Mouse (Mus musculus) 3134 (cell line): ENCODE data around the gene Foxq1.

Experiments
- DNase-seq: peaks from one replicate; pipeline ENCODE4 v3.0.0-alpha.2; 2011; ENCODE audit warnings: low spot score; ENCODE audit not compliant: insufficient read length; ENCODE audit errors: extremely low read depth

Gene Foxq1

DNA sequence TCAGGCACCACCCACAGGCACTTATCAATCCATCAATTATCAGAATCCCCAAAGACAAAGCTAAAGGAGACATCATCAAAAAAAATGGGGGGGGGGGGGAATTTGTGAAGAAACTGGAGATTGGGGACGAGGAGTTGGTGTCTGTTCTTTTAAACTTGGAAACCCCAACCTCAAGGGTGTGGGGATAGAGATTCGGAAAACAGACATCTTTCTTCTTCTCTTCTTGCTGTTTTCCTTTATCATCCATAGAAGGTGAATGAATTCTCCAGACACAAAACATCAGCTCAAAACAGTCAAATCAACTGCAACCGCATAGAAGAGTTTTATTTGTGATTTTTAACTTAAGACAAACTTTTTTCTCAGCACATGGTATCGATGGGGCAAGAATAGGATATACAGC, at the start of gene Foxq1:
Gene Foxq1, plus strand, starts transcription at position 301 of the 400 bp plus-strand sequence.
- no peak for DNase-seq

DNA sequence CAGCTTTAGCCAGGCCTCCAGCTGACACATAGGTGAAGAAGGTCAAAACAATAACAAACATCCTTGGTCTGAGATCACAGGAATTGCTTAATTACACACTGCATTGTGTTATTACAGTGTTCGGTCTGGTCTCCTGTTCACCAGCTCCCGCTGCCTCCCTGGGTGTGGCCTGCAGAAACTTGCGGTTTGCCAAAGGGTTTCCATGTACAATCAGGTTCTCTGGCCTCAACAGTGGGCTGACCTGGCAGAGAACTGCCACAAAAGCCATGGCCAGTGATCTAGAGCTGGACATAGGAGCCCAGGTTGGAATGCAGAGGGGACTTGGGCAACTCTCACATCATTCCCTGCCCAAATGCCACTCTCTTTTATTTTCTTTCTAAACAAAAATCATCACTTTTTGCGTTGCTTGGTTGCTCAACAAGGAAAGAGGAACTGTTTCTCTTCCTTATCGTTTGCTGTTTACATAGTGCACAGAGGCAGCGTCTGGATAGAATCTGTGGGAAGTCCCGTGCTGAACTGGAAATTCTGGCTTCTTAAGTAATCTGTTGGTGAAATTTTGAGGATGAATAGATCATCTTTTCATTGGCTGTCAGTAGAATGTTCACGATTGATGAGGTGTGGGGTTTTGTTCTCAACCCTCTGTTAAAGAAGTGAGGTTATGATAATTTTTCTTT, 49.3 kb upstream of the Foxq1 start:
- DNase-seq: peak; percentile 9

DNA sequence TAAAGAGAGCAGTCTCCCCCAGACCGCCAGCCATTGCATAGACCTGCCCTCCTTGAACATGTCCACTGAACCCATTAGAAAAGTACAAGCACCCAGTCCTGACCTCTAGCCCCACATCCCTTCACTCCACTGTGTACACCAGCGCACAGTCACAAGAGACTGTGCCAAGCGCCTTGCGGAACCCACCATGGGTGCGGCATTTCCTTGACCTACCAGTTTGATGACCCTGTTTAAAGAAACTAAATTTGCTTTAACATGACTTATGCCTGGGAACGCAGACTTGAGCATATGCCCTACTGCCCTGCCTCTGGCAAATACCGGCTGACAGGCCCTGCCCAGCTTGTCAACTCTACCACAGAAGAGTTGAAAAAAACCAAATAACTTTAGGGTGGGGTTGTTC, 40.7 kb upstream of the Foxq1 start:
- no peak for DNase-seq

DNA sequence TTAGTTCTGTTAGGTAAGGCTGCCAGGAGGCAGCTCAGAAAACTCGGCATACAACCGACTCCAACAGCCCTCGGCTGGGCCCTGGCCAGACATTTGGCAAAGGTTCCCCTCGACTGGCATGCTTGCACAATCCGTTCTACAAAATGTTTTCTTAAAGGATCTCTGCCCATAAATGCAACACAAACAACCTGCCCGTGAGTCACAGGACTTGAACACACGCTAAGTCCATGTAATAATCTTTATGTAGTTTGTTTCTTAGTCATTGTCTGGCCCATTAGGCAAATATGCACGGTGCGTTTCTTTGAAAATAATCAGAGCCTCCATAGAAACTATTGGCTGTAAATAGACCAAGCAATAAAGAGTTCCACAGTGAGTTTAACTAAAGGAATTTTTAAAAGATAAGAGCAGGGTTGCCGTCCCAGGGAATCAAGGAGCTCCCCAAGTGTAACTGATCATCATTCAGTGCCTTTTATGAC, 37.5 kb upstream of the Foxq1 start:
- DNase-seq: peak; percentile 79

DNA sequence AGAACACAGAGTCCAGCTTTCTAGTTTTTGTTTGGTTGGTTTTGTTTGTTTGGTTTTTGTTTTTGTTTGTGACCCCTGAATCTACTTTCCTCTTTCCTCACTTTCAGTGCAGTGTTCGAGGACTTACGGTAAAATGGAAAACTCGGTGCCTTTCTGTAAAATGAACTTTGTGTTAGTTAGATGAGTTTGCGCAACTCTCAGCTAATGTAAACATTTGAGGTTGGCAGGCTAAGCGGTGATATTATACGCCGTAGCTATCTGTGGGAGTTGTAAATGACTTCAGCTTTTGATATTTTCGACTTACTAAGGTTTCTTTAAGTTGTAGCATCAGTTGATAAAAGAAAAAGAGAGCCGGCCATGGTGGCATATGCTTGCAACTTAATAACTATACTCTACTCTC, 37.0 kb upstream of the Foxq1 start:
- DNase-seq: no peak

DNA sequence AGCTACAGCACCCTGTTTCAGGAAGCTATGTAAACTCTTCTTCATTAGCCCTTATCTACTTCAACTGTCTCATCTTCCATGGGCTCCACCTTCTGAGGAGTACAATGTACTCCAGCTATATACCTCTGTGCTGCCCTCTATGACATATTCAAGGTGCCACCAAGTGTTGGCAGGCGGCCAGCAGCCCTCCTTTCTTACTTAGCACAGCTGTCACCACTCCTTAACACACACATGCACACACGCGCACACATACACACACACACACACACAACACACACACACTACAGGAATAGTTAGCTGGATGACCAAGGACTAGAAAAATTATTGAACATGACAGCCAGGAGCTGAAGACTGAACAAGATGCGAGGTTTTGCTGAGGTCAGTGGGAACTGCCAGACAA, 31.0 kb upstream of the Foxq1 start:
- no peak for DNase-seq

DNA sequence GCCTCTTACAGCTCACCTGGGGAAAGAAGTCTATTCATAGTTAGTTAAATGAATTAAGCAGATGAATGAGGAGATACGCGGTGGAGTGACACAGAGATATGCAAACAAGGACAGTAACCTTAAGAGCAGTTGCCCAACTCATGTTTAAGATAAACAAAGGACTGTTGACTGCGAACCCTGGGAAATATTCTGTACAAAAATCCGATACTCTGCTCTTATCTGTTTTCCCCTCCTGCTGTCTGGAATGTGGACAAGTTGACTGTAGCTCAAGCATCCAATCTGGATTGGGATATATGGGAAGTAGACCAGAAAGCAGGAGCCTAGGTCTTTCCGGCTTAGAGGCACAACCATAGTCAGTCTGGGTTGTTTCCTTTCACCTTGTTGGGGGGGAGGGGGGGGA, 24.7 kb upstream of the Foxq1 start:
- DNase-seq: no peak

DNA sequence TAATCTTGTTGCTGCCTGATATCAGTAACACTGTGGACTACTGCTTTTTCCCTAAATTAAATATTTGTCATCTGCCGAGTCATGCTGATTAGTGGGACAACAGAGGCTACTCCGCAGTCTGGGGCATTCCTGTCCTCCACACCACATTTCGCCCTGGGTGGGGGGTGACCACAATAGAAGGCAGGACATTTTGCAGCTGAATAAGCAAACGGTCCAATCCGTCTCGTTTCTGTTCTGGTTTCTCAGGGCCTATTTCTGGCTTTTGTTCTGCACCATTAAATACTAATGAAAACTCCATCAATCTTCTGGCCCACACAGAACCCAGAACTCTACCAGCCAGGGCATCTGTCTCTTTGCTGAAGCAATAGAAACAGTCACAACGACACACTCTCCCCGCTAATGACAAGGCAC, 24.3 kb upstream of the Foxq1 start:
- DNase-seq: no peak

DNA sequence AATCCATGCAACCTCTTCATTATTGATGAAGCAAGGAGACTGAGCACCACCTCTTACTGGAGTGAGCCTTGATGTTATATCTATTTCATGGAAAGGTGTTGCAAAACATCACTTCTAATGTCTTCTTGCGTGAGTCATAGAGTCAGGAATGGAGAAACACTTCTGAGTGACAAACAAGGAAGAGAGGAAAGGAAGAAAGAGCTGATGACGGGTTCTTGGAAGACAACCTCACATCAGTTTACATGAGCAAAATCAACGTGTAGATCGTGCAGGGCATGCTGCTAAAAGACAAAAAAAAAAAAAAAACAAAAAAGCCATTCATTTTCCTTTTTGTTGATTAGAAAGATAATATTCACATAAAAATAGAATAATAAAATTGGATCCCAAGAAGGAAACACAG, 21.2 kb upstream of the Foxq1 start:
- no peak for DNase-seq

DNA sequence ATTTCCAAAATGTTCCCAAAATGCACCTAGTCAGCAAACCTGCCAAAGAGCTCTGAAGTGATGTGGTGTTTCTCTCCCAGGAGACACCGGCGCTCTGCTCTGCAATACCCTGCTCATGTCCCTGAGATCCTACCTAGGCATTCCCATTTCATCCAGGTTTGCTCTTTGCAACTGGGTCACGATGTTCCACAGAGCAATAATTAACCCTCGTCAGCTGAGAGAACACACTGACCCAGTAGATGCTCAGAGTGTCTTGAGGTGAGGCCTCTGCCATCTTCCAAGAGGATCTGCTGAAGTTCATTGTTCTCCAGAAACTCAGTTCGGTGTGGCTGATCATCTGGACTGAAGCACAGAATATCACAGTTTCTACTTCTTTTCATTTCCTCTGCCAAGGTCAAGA, 12.9 kb upstream of the Foxq1 start:
- DNase-seq: no peak

DNA sequence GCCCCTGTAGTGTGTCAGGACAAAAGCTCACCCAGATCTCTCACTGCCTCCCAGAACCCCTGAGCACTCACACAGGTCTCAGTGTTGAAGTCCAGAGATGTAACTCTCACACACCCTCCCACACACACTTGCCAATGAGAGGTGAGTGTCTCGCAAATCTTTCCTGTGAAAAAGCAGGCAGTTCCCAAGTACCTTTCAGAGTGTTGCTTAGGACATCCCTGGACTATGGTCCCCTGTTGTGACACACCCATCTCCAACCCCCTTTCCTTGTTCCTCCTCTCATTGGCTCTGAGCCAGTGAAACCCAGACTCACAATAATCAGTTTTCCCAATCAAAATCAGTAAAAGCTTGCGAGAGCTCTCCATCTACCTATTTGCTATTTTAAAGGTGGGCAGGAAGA, 9.2 kb upstream of the Foxq1 start:
- no peak for DNase-seq

DNA sequence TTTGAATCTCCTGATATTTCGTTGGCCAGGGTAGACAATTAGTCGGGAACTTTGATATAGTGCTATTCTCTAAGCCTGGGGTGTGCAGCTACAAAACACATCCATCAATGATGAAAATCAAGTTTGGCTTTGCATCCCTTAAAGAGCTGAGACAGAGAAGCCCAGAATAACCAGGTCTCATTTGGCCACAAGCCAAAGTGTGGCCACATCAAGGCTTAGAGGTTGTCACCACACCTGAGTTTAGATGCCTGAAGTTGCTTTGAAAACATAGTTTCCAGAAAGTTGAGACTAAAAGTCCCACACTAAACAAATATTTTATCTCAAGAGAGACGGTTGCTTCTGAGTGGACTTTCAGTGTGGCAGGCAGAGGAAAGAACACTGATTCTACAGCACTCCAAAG, 8.7 kb upstream of the Foxq1 start:
- DNase-seq: no peak

DNA sequence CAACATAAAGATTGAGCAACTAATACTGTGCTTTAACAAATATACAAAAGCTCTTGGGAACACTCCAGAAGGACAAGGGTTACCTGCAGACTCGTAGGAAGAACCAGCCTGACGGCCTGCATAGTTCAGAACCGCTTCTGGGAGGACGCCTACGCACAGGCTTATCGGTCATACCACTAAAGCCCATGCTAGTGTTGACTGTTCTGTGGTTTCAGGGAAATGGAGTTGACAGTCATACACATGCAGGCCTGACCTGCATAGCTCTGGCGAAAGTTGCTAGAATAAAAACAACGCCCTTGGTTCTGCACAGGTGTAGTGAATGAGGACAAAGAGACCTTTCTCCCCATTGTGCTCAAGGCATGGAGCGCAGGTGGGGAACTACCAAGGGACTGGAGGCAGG, 8.3 kb upstream of the Foxq1 start:
- no peak for DNase-seq

DNA sequence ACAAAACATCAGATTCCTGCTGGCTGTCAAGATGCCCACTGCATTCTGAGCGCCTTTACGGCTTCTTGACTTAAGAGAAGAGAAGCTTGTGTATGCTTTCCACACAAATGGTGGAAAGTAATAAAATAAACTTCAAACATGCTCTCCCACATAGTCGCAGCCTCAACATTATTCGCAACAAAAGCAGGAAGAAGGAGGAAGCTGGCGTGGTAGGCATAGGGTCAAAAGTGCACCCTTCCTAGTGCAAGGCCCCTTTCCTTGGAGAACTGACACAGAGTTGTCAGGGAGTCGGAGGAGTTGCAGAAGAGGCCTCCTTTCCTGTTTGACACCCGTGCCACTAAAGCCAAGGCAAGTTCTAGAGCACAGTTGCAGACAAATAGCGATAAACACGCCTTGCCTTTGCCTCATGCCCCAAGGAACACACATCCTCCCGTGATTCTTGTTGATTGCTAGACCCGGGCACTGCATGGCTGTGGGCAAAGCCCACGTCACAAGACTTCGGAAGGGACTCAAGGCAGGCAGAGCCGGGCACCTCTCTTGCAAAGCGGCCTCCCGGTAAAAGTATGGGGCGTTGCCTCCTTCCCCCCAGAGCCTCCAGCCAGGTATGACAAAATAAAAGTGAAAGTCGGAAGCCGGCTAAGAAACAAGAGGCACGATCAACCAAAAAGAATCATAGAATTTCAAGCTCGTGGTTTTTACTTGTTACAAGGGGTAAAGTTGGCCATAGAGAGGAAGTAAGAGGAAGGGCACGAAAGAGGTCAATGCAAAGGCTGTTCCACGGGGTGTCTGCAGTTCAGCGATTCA, 1.2 kb downstream of the Foxq1 start:
- DNase-seq: no peak

DNA sequence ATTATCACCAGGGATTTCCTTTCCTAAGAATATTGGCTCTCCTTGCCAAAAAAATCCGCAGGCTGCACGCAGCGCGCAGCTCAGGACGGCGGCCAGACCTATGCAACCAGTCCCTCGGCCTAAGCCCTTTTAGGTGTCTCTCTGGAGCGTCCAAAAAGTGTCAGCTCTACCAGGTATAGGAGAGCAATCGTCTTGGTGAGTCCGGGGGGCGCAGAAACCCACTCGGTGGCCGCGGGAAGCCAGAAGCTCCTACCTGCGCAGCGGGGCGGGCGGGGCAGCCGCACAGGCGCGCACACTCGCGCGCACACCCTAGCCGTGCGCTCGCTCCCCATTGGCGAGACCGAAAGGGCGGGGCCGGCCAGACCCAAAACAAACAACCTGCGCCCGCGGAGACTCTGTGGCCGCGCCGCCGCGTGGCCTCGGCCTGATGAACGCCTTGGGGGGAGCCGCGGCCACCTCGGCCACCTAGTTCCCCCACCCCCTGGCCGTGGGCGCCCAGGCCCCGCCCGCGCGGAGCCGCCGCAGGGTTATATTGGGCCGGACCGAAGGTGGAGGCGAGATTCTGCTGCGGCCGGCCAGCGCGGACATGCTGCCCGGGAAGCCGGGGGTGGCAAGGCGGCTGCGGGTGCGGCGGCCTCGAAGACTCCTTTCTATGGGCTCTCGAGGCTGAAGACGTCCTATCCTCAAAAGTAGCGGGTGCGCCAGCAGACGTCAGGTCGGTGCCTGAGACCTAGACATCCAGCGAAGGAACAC, 2.0 kb downstream of the Foxq1 start:
- no peak for DNase-seq

DNA sequence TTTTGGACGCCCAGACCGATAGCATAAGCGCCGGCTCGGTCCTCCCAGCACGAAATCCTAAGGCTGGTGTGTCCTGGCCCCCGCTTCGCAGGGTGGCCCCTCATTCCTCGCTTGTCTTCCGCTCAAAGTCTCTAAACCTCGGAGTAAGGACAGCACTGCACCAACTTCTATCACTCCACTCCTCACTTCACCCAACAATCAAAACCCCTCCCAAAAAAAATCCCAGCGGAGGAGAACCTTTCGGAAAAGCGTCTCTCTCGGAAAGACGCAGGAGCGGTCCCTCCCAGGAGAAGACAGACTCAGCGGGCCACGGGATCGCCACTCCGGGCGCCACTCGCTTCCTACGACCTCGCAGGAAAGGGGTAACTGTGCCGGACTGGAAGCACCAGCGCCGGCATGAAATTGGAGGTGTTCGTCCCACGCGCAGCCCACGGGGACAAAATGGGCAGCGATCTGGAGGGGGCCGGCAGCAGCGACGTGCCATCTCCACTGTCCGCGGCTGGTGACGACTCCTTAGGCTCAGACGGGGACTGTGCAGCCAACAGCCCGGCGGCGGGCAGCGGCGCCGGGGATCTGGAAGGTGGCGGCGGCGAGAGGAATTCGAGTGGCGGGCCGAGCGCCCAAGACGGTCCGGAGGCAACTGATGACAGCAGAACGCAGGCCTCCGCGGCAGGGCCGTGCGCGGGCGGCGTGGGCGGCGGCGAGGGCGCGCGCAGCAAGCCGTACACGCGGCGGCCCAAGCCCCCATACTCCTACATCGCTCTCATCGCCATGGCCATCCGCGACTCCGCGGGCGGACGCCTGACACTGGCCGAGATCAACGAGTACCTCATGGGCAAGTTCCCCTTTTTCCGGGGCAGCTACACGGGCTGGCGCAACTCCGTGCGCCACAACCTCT, 2.8 kb downstream of the Foxq1 start, which contains the start of gene A530084C06Rik:
Gene A530084C06Rik, minus strand, starts transcription at position 813 of the 898 bp plus-strand sequence.
- no peak for DNase-seq

DNA sequence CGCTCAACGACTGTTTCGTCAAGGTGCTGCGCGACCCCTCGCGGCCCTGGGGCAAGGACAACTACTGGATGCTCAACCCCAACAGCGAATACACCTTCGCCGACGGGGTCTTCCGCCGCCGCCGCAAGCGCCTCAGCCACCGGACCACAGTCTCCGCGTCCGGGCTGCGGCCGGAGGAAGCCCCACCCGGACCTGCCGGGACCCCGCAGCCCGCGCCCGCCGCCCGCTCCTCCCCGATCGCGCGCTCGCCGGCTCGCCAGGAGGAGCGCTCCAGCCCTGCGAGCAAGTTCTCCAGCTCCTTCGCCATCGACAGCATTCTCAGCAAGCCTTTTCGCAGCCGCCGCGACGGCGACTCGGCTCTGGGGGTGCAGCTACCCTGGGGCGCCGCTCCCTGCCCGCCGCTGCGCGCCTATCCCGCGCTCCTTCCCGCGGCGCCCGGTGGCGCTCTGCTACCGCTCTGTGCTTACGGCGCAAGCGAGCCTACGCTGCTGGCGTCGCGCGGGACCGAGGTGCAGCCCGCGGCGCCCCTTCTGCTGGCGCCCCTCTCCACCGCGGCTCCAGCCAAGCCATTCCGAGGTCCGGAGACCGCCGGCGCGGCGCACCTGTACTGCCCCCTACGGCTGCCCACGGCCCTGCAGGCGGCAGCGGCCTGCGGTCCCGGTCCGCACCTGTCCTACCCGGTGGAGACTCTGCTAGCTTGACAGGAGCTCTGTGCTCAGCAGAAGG, 3.6 kb downstream of the Foxq1 start:
- no peak for DNase-seq

DNA sequence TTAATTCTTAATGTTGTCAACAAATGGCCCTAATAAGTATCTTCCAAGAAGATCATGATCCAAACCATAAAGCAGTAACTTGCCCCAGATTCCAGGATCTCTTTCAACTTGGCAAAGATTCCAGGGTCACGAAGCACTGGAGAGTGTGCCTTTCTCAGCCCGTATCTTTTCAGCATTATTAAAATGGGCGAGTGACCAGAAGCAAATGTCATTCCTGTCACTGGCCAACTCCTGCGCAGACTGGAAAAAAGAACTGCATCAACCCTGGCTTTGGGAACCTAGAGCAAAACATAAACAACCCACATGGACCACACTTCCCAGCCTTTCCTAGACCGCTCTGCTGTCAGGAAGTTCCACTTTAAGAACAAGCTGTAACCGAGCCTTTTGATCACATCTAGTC, 8.5 kb downstream of the Foxq1 start:
- no peak for DNase-seq

DNA sequence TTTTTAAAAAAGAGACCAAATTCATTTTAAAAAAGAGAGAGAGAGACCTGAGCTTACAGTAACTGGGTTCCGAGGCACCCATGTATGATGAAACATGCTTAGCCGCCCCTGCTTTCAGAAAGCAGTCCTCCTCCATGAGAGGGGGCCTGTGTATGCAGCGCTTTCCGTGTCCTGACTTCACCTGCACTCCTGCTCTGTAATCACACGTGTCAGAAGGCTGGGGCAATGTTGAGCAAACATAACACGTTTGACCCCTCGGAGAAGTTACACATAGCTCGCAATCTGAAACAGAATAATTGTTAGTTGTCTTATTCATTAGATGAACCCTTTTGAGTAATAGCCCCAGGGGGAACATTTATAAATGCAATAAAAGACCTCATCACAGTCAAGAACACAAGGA, 11.2 kb downstream of the Foxq1 start:
- no peak for DNase-seq
